Mouse (Mus musculus) spleen, adult 2 months (tissue): ENCODE data around the gene Tbxas1. TPM values are rescaled to one million over a fixed set of nuclear protein-coding genes. Genes with fewer than 3 reads are reported as not detected.

Experiments used
- DNase-seq, 2 experiments: peaks; one replicate each; pipeline versions ENCODE4 v3.0.0 to v3.0.0-alpha.2; 2012 to 2021; ENCODE audit warnings: low spot score in 2 of 2, low read depth in 1 of 2
- H3K27ac ChIP-seq: fragments of 200-500 bp; 2 replicates; pipeline ENCODE4 v1.5.1; 2012; ENCODE audit warnings: low read length, inconsistent platforms; ENCODE audit not compliant: insufficient read depth
- H3K27me3 ChIP-seq: fragments of 200-500 bp; 2 replicates; pipeline ENCODE4 v1.6.1; 2012; ENCODE audit warnings: mild to moderate bottlenecking, moderate library complexity, low read length, inconsistent platforms; ENCODE audit not compliant: control insufficient read depth, insufficient read depth
- H3K36me3 ChIP-seq: fragments of 200-500 bp; 2 replicates; pipeline ENCODE4 v1.6.1; 2012; ENCODE audit warnings: mild to moderate bottlenecking, low read length, inconsistent platforms; ENCODE audit not compliant: control insufficient read depth, insufficient read depth
- H3K4me1 ChIP-seq: fragments of 200-500 bp; 2 replicates; pipeline ENCODE4 v1.6.1; 2011; ENCODE audit warnings: inconsistent platforms; ENCODE audit not compliant: control insufficient read depth, insufficient read depth, insufficient read length
- H3K4me3 ChIP-seq: fragments of 200-500 bp; 2 replicates; pipeline ENCODE4 v1.5.1; 2011; ENCODE audit warnings: mild to moderate bottlenecking, inconsistent platforms; ENCODE audit not compliant: insufficient read depth, insufficient read length; ENCODE audit errors: extremely low read depth
- CTCF ChIP-seq: fragments of 200-500 bp; IDR thresholded peaks from 2 replicates; pipeline ENCODE4 v1.5.1; 2011; ENCODE audit warnings: mild to moderate bottlenecking, inconsistent platforms; ENCODE audit not compliant: insufficient read depth, insufficient read length, insufficient replicate concordance; ENCODE audit errors: extremely low read depth
- POLR2A ChIP-seq: fragments of 200-500 bp; IDR thresholded peaks from 2 replicates; pipeline ENCODE4 v1.6.1; 2011; ENCODE audit warnings: low read depth, low read length, inconsistent platforms
- WGBS: fragments of 180-500 bp; shearing (Covaris S2); methylation state at CpG from one replicate; pipeline ENCODE4 v1.1.7; 2018; 5-methylcytosine and 5-hydroxymethylcytosine counted together
- polyA plus RNA-seq: library from polyadenylated mRNA; depleted of rRNA; stranded (reverse); fragments of >200 nt; gene quantifications from 2 replicates; pipeline ENCODE4 v1.2.3, GENCODE M21; 2012

Tbxas1 gene
- polyA plus RNA-seq, 1 experiment = 14.0 TPM

DNA sequence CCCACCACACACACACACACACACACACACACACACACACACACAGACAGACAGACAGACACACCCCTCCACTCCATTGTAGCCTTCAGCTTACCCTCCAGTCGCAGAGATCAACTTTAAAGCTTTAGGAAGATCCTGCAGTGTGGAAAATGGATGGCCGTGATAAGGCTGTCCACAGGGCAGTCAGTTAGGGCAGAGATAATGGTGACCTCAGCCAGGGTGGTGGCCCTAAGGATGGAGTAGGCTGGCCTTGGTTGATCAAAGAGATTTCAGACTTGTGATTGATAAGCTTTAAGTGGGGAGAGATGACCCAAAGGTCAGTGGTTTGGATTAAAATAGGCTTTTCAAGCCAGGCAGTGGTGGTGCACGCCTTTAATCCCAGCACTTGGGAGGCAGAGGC lies 120.6 kb downstream of the Tbxas1 start:
- Histone ChIP-seq H3K4me1 (no peaks in the 10 kb centered on the region), H3K4me3 (no peak overlapping the region), H3K36me3 (no peaks in the 10 kb centered on the region), H3K27ac (no peak overlapping the region), H3K27me3 (no peaks in the 10 kb centered on the region)
- DNase-seq = no peak
- no peak for TF ChIP-seq CTCF
- no peak for TF ChIP-seq POLR2A
- 87% methylated on average over 3 of the region's 3 CpGs for WGBS

- no peak overlapping the region for H3K27ac ChIP-seq
- H3K4me1 ChIP-seq = 0 out of 2 replicates have a peak, but pooled peaks cover 1% of the 10 kb centered on the region
- H3K36me3 ChIP-seq = no peaks in the 10 kb centered on the region
- 90% methylated on average over 4 of the region's 4 CpGs for WGBS
- no peak overlapping the region for H3K4me3 ChIP-seq
- no peak for DNase-seq
- TF ChIP-seq POLR2A (no peak), CTCF (no peak)
- no peaks in the 10 kb centered on the region for H3K27me3 ChIP-seq
These were observed 122.6 kb downstream of the Tbxas1 start for GRCm38 (mm10) chr6:38997838-38998237.

- H3K36me3 ChIP-seq = no peaks in the 10 kb centered on the region
- no peaks in the 10 kb centered on the region for H3K27me3 ChIP-seq
- no peak for DNase-seq
- 71% methylated on average over 7 of the region's 7 CpGs for WGBS
- no peak overlapping the region for H3K27ac ChIP-seq
- TF ChIP-seq POLR2A = no peak
- TF ChIP-seq CTCF = no peak
- H3K4me1 ChIP-seq = peaks cover 27% of the 10 kb centered on the region
- H3K4me3 ChIP-seq = no peak overlapping the region
These were observed 127.9 kb downstream of the Tbxas1 start for GRCm38 (mm10) chr6:39003126-39003525.

- Histone ChIP-seq H3K4me1 (peaks cover 27% of the 10 kb centered on the region), H3K36me3 (no peaks in the 10 kb centered on the region), H3K27me3 (no peaks in the 10 kb centered on the region), H3K4me3 (no peak overlapping the region), H3K27ac (peak overlapping the region; percentile 31; the same call in 1 of the 2 replicates)
- TF ChIP-seq CTCF (no peak), POLR2A (no peak)
- DNase-seq = peak in 1 of 2 experiments; percentile 24
- 30% methylated on average over 12 of the region's 12 CpGs for WGBS
These were observed 128.8 kb downstream of the Tbxas1 start for GRCm38 (mm10) chr6:39004003-39004473.

DNA sequence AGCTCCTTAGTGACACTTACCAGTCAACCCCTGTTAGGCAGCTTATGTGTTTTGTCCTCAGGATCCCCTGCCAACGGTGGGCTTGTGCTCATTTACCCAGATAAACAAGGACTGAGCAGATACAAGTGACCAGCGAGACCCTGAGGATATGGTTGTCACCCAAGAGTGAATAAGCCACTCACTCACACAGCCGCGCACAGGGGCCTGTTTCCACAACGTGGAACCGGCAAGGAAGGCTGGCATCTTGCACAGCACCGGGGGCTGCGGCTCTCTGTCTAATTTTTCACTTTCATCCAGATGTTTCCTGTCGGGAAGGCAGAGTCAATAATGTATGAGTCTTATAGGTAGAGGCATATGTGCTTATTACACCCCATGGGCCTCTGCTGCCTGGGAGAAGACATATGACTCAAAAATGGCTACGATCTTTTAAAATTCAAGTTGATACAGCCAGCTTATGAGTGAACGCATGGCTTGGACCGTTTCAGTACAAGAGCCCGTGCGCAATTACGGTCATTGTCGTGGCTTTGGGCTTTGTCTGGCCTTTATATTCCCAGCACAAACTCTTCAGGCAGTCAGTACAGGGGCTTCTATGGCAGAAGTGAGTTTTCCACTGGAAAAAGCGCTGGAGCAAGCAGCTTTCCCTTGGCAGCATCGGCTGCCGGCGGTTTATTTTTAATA lies 130.2 kb downstream of the Tbxas1 start:
- no peak for TF ChIP-seq POLR2A
- TF ChIP-seq CTCF = no peak
- H3K36me3 ChIP-seq = no peaks in the 10 kb centered on the region
- H3K4me1 ChIP-seq = peaks cover 27% of the 10 kb centered on the region
- H3K27ac ChIP-seq = no peak overlapping the region
- no peak for DNase-seq
- H3K4me3 ChIP-seq = no peak overlapping the region
- 64% methylated on average over 20 of the region's 20 CpGs for WGBS
- no peaks in the 10 kb centered on the region for H3K27me3 ChIP-seq

DNA sequence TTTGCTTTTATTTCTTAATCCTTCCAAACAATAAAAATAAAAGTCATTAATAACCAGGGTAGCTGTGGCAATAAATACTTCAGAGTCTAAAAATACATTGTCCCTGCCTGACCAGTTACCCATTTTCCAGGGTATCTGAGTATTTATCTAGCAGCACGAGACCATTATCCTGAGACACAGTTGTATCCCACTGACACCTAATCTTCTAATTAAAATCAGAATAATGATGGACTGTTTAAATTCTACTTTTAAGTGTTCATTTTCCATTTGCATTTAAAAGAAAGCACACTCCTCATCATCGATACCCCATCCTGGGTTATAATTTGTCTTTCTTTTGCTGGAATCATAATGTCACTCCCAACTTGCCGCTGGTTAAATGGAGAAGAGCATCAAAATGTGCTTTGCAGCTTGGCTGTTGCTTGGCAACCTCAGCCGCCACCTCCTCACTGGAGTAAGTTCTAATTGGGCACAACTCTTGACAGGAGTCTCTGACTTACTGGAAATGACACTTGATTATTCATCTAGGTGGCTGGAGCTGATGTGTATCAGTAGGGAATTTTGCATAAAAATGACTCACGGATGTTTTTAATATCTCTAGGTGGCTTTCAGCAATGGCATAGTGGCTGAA lies 130.9 kb downstream of the Tbxas1 start:
- TF ChIP-seq CTCF = no peak
- TF ChIP-seq POLR2A = no peak
- no peaks in the 10 kb centered on the region for H3K27me3 ChIP-seq
- no peak for DNase-seq
- peaks cover 27% of the 10 kb centered on the region for H3K4me1 ChIP-seq
- 92% methylated on average over 5 of the region's 5 CpGs for WGBS
- H3K27ac ChIP-seq = no peak overlapping the region
- no peak overlapping the region for H3K4me3 ChIP-seq
- H3K36me3 ChIP-seq = no peaks in the 10 kb centered on the region

- Histone ChIP-seq H3K27me3 (no peaks in the 10 kb centered on the region), H3K4me1 (peaks cover 27% of the 10 kb centered on the region), H3K27ac (peak overlapping the region; percentile 75), H3K4me3 (no peak overlapping the region), H3K36me3 (no peaks in the 10 kb centered on the region)
- peak; percentile 63 to 74 for DNase-seq
- no peak for TF ChIP-seq POLR2A
- no peak for TF ChIP-seq CTCF
- WGBS = 11% methylated on average over 5 of the region's 5 CpGs
These were observed 132.0 kb downstream of the Tbxas1 start for GRCm38 (mm10) chr6:39007223-39007622.
